Mouse (Mus musculus): ENCODE results near the gene Pold4. TPM values are rescaled to one million over a fixed set of nuclear protein-coding genes. Genes with fewer than 3 reads are reported as not detected.
"Not testable (repeated sequence)": the region's sequence is repeated elsewhere in the genome, so short reads cannot be mapped to it uniquely, and the experiment has no call there.

The Pold4 gene
- polyA plus RNA-seq, 1 experiment from 2014 or later: 12.3 TPM

DNA sequence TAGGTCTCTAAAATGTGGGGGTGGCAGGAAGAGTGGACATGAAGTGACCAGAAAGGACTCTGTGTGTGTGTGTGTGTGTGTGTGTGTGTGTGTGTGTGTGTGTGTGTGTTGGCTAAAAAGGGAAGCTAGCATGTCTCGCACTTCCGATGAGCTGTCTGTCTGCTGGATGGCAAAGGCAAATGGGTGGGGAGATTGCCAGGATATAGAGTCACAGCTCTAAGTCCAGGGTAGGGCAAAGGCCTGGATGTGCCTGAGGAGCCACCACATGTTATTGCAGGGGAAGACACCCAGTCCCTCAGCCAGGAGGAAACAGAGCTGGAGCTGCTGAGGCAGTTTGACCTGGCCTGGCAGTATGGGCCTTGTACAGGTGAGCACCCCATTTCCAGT, 480 bp downstream of the Pold4 start:
- no peak for ATAC-seq (ENCODE audit: low read depth)
- no peak for DNase-seq
- peaks cover 22% of the 10 kb centered on the region; the same call in 1 of the 2 replicates for H3K27me3 ChIP-seq
- H3K36me3 ChIP-seq: no peaks in the 10 kb centered on the region
- peak overlapping the region; percentile 68 for H3K4me3 ChIP-seq (replicated peaks)
- WGBS (ENCODE audit: insufficient replicate concordance): 6% methylated on average over 2 of the region's 2 CpGs
- H3K4me1 ChIP-seq (replicated peaks): peaks cover 43% of the 10 kb centered on the region
- H3K9me3 ChIP-seq (replicated peaks): no peaks in the 10 kb centered on the region
- H3K27ac ChIP-seq: peak overlapping the region; percentile 77
- peak overlapping the region; percentile 84 for H3K4me2 ChIP-seq
- H3K9ac ChIP-seq: peak overlapping the region; percentile 71

- H3K9ac ChIP-seq: peak overlapping the region; percentile 71; the same call in 1 of the 2 replicates
- peak overlapping the region; percentile 68; the same call in 1 of the 2 replicates for H3K4me3 ChIP-seq (replicated peaks)
Observed at GRCm38 (mm10) chr19:4232651-4233050, 952 bp downstream of the Pold4 start.

GRCm38 (mm10) chr19:4234548-4234947, 2.8 kb downstream of the Pold4 start:
- no peak overlapping the region for H3K4me3 ChIP-seq (replicated peaks)
- no peaks in the 10 kb centered on the region; the same call in 1 of the 2 replicates for H3K9me3 ChIP-seq (replicated peaks)
- DNase-seq (no peak), ATAC-seq (ENCODE audit: low read depth) (no peak)
- no peak overlapping the region for H3K27ac ChIP-seq
- WGBS (ENCODE audit: insufficient replicate concordance): 62% methylated on average over 4 of the region's 4 CpGs
- H3K4me2 ChIP-seq: no peak overlapping the region
- H3K9ac ChIP-seq: no peak overlapping the region; the same call in 1 of the 2 replicates
- H3K27me3 ChIP-seq: 0 out of 2 replicates have a peak, but pooled peaks cover 4% of the 10 kb centered on the region
- H3K36me3 ChIP-seq: no peaks in the 10 kb centered on the region
- H3K4me1 ChIP-seq (replicated peaks): peaks cover 35% of the 10 kb centered on the region

More at GRCm38 (mm10) chr19:4232651-4233050, 952 bp downstream of the Pold4 start:
- Histone ChIP-seq H3K9me3 (replicated peaks) (no peaks in the 10 kb centered on the region; the same call in 1 of the 2 replicates), H3K27ac (peak overlapping the region; percentile 77; the same call in 1 of the 2 replicates), H3K4me2 (peak overlapping the region; percentile 84), H3K36me3 (no peaks in the 10 kb centered on the region), H3K27me3 (peaks cover 17% of the 10 kb centered on the region; the same call in 1 of the 2 replicates), H3K4me1 (replicated peaks) (peaks cover 43% of the 10 kb centered on the region)
- 69% methylated on average over 7 of the region's 7 CpGs for WGBS (ENCODE audit: insufficient replicate concordance)
- no peak for DNase-seq
- ATAC-seq (ENCODE audit: low read depth): no peak

GRCm38 (mm10) chr19:4240247-4240668, 8.6 kb downstream of the Pold4 start:
- Histone ChIP-seq H3K4me2 (no peak overlapping the region), H3K27me3 (0 out of 2 replicates have a peak, but pooled peaks cover 2% of the 10 kb centered on the region), H3K4me1 (replicated peaks) (peaks cover 6% of the 10 kb centered on the region), H3K36me3 (no peaks in the 10 kb centered on the region), H3K9me3 (replicated peaks) (no peaks in the 10 kb centered on the region; the same call in 1 of the 2 replicates), H3K4me3 (replicated peaks) (no peak overlapping the region), H3K27ac (no peak overlapping the region), H3K9ac (no peak overlapping the region)
- ATAC-seq (ENCODE audit: low read depth) (no peak), DNase-seq (no peak)
- WGBS (ENCODE audit: insufficient replicate concordance): 56% methylated on average over 8 of the region's 8 CpGs

- H3K9me3 ChIP-seq (replicated peaks): no peaks in the 10 kb centered on the region; the same call in 1 of the 2 replicates
- no peaks in the 10 kb centered on the region for H3K36me3 ChIP-seq
- 40% methylated on average over 3 of the region's 3 CpGs for WGBS (ENCODE audit: insufficient replicate concordance)
- DNase-seq (no peak), ATAC-seq (ENCODE audit: low read depth) (no peak)
- H3K4me3 ChIP-seq (replicated peaks): no peak overlapping the region
- H3K27me3 ChIP-seq: 0 out of 2 replicates have a peak, but pooled peaks cover 3% of the 10 kb centered on the region
- H3K4me1 ChIP-seq (replicated peaks): peaks cover 6% of the 10 kb centered on the region
- H3K27ac ChIP-seq: no peak overlapping the region
- H3K9ac ChIP-seq: no peak overlapping the region
- H3K4me2 ChIP-seq: no peak overlapping the region
Observed at GRCm38 (mm10) chr19:4242416-4242815, 10.7 kb downstream of the Pold4 start.

GRCm38 (mm10) chr19:4244775-4245174, 13.1 kb downstream of the Pold4 start:
- no peak overlapping the region for H3K27ac ChIP-seq
- H3K4me2 ChIP-seq: no peak overlapping the region
- H3K36me3 ChIP-seq: no peaks in the 10 kb centered on the region
- ATAC-seq (ENCODE audit: low read depth) (no peak), DNase-seq (no peak)
- 67% methylated on average over 6 of the region's 6 CpGs for WGBS (ENCODE audit: insufficient replicate concordance)
- H3K4me3 ChIP-seq (replicated peaks): no peak overlapping the region
- peaks cover 3% of the 10 kb centered on the region for H3K4me1 ChIP-seq (replicated peaks)
- H3K9ac ChIP-seq: no peak overlapping the region
- no peaks in the 10 kb centered on the region for H3K9me3 ChIP-seq (replicated peaks)
- peaks cover 3% of the 10 kb centered on the region; the same call in 1 of the 2 replicates for H3K27me3 ChIP-seq

DNA sequence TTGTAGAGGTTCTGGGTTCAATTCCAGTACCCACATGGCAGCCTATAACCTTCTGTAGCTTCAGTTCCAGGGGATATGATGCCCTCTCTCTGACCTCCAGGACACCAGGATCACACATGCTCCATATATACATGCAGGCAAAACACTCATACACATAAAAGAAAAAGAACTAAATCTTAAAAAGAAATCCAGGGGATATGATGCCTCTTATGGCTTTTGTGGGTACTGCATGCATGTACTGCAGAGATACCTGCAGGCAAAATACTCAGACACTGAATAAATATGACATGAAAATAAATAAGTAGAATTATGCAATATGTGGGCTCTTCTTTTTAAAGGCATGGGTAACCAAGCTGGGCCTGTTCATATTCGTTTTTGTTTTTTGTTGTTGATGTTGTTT, 15.3 kb downstream of the Pold4 start:
- DNase-seq (no peak), ATAC-seq (ENCODE audit: low read depth) (no peak)
- no peaks in the 10 kb centered on the region for H3K4me1 ChIP-seq (replicated peaks)
- H3K4me2 ChIP-seq: no peak overlapping the region
- no peak overlapping the region for H3K9ac ChIP-seq
- no peak overlapping the region for H3K27ac ChIP-seq
- WGBS (ENCODE audit: insufficient replicate concordance): 22% methylated on average over 1 of the region's 1 CpGs
- no peaks in the 10 kb centered on the region for H3K36me3 ChIP-seq
- peaks cover 3% of the 10 kb centered on the region; the same call in 1 of the 2 replicates for H3K27me3 ChIP-seq
- H3K4me3 ChIP-seq (replicated peaks): no peak overlapping the region
- H3K9me3 ChIP-seq (replicated peaks): no peaks in the 10 kb centered on the region

DNA sequence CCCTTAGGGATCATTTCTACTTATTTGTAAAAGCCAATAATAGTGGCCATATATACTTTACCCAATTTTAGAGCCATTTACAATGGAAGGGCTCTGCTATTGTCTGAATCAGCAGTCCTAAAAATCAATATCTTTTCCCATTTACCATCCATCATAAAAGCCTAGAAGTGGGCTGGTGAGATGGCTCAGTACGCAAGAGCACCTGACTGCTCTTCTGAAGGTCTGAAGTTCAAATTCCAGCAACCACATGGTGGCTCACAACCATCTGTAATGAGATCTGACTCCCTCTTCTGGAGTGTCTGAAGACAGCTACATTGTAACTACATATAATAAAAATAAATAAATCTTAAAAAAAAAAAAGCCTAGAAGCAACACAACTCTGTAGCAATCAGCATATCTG, 17.0 kb downstream of the Pold4 start:
- H3K4me2 ChIP-seq; H3K9me3 ChIP-seq (replicated peaks): not testable (repeated sequence)

DNA sequence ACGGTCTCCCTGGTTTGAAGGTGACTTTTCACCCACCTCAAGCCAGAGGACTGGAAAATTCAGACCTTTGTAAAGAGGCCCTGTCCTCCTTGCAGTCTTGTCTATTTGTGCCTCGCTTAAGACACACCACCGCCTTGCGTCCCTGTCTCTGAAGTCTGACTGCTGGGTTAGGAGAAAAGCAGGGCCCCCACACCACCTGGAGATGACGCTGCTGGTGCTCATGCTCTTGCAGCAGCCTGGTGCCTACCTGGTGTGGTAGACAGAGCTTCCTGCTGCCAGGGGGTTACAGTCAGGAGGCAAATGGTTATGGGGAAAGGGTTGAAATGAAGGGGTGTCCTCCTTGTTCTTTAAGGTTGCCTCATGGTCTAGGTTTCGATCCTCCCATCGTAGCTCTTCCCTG, 22.5 kb downstream of the Pold4 start:
- ATAC-seq (ENCODE audit: low read depth) (no peak), DNase-seq (no peak)
- Histone ChIP-seq H3K4me1 (replicated peaks) (peaks cover 15% of the 10 kb centered on the region), H3K36me3 (no peaks in the 10 kb centered on the region), H3K9me3 (replicated peaks) (no peaks in the 10 kb centered on the region), H3K4me3 (replicated peaks) (no peak overlapping the region), H3K27me3 (no peaks in the 10 kb centered on the region), H3K9ac (no peak overlapping the region), H3K4me2 (no peak overlapping the region), H3K27ac (no peak overlapping the region)
- 78% methylated on average over 7 of the region's 7 CpGs for WGBS (ENCODE audit: insufficient replicate concordance)

More for the DNA sequence above, 17.0 kb downstream of the Pold4 start:
- not testable (repeated sequence) for H3K4me1 ChIP-seq (replicated peaks); H3K9ac ChIP-seq; H3K36me3 ChIP-seq; DNase-seq; ATAC-seq (ENCODE audit: low read depth); H3K27ac ChIP-seq; H3K27me3 ChIP-seq; H3K4me3 ChIP-seq (replicated peaks)
- 57% methylated on average over 1 of the region's 1 CpGs for WGBS (ENCODE audit: insufficient replicate concordance)

- H3K4me3 ChIP-seq (replicated peaks): no peak overlapping the region
- no peak overlapping the region for H3K27ac ChIP-seq
- no peaks in the 10 kb centered on the region for H3K36me3 ChIP-seq
- no peak overlapping the region for H3K9ac ChIP-seq
- 70% methylated on average over 11 of the region's 11 CpGs for WGBS (ENCODE audit: insufficient replicate concordance)
- no peaks in the 10 kb centered on the region for H3K9me3 ChIP-seq (replicated peaks)
- no peak for ATAC-seq (ENCODE audit: low read depth)
- no peak overlapping the region for H3K4me2 ChIP-seq
- peaks cover 21% of the 10 kb centered on the region for H3K4me1 ChIP-seq (replicated peaks)
- no peaks in the 10 kb centered on the region for H3K27me3 ChIP-seq
- DNase-seq: no peak
Observed at GRCm38 (mm10) chr19:4255583-4256162, 24.0 kb downstream of the Pold4 start.

- Histone ChIP-seq H3K4me3 (replicated peaks) (peak overlapping the region; percentile 74), H3K4me1 (replicated peaks) (peaks cover 29% of the 10 kb centered on the region), H3K27ac (no peak overlapping the region), H3K36me3 (no peaks in the 10 kb centered on the region), H3K9me3 (replicated peaks) (no peaks in the 10 kb centered on the region), H3K27me3 (no peaks in the 10 kb centered on the region), H3K4me2 (peak overlapping the region; percentile 96), H3K9ac (peak overlapping the region; percentile 75)
- DNase-seq: peak; percentile 83
- under 1% methylated on average over 41 of the region's 41 CpGs for WGBS (ENCODE audit: insufficient replicate concordance)
- ATAC-seq (ENCODE audit: low read depth): peak; percentile 80
Observed at GRCm38 (mm10) chr19:4257216-4257896, 25.7 kb downstream of the Pold4 start.

Measured in liver, embryonic 13.5 days (tissue).